Mouse (Mus musculus) olfactory bulb, adult 2 months (tissue): ENCODE measurements around the gene Ccdc6. TPM values are rescaled to one million over a fixed set of nuclear protein-coding genes. Genes with fewer than 3 reads are reported as not detected.

Experiments used
- H3K27ac ChIP-seq: fragments of 200-500 bp; 2 replicates; pipeline ENCODE4 v1.5.1; 2012; ENCODE audit warnings: low read depth, low read length; ENCODE audit not compliant: insufficient read depth
- H3K4me1 ChIP-seq: fragments of 200-500 bp; 2 replicates; pipeline ENCODE4 v1.6.1; 2012; ENCODE audit warnings: low read length; ENCODE audit not compliant: control insufficient read depth, insufficient read depth
- H3K4me3 ChIP-seq: fragments of 200-500 bp; 2 replicates; pipeline ENCODE4 v1.5.1; 2012; ENCODE audit warnings: mild to moderate bottlenecking, low read depth, low read length, moderate library complexity; ENCODE audit not compliant: insufficient read depth
- CTCF ChIP-seq: fragments of 200-500 bp; IDR thresholded peaks from 2 replicates; pipeline ENCODE4 v1.5.1; 2012; ENCODE audit warnings: low read depth, mild to moderate bottlenecking, low read length, moderate library complexity; ENCODE audit not compliant: insufficient read depth
- POLR2A ChIP-seq: fragments of 200-500 bp; IDR thresholded peaks from 2 replicates; pipeline ENCODE4 v1.6.1; 2012; ENCODE audit warnings: mild to moderate bottlenecking, low read depth, low read length, moderate library complexity; ENCODE audit not compliant: insufficient read depth
- WGBS: fragments of 180-500 bp; shearing (Covaris S2); methylation state at CpG from one replicate; pipeline ENCODE4 v1.1.7; 2018; 5-methylcytosine and 5-hydroxymethylcytosine counted together
- polyA plus RNA-seq: library from polyadenylated mRNA; stranded (reverse); fragments of >200 nt; gene quantifications from 2 replicates; pipeline ENCODE4 v1.2.4, GENCODE M21; 2012; ENCODE audit warnings: low replicate concordance; ENCODE audit not compliant: missing spikeins, insufficient read depth, insufficient read length

Gene Ccdc6
- polyA plus RNA-seq, 1 experiment, result not detected

- Histone ChIP-seq H3K27ac (0 out of 2 replicates have a peak overlapping the region, but pooled peaks have one; percentile 25), H3K4me3 (no peak overlapping the region), H3K4me1 (peaks cover 21% of the 10 kb centered on the region)
- no peak for TF ChIP-seq CTCF
- no peak for TF ChIP-seq POLR2A
- 78% methylated on average over 9 of the region's 9 CpGs for WGBS
These were observed 23.0 kb downstream of the Ccdc6 start for GRCm38 (mm10) chr10:70119851-70120370.

DNA sequence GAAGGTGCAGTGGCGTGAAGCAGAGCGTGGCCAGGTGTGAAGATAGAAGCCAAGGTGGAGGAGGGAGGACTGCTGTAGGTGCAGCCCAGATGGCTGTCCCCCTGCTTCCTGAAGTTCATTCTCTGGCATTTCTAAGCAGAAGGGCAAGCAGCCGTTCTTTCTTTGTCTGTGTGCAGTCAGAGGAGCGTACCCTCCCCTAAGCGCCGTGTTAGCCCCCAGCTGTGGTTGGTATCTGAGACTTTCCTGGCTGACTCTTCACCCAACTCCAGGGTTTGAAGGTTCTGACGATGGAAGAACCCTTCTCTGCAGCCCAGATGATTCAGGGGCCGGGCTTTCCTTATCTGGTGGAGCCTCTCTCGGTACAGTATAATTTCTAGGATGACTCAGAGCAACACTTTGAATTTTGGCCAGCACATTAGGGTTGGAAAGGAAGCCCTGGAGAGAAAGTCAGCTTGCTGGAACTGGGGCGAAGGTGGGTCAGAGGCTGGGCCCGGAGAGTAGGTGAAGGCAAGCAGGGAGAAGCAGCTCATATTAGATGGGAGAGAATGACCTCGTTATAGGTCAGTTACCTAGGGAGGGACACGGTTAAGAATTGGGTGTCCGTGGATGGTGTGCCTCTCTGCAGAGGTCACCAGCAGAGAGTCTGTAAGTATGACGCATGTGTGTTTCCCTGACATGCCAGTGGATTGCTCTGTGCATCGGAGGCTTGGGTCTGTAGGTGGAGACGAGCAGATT, 23.9 kb downstream of the Ccdc6 start:
- Histone ChIP-seq H3K4me3 (no peak overlapping the region), H3K4me1 (peaks cover 24% of the 10 kb centered on the region), H3K27ac (peak overlapping the region; percentile 41)
- 32% methylated on average over 17 of the region's 17 CpGs for WGBS
- TF ChIP-seq CTCF (no peak), POLR2A (no peak)

DNA sequence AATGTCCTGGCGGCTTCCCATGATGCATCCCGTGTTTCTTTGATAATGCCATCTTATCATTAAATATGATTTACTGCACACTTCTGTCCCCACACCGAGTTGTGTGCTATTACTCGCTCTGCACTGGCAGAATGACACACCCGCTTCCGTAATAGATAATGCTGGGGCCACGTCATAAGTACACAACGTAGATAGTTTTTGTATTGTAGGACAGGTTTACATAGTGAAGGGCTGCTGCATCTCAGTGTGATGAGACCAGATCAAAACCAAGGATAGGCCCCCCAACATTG, 24.4 kb downstream of the Ccdc6 start:
- 61% methylated on average over 8 of the region's 8 CpGs for WGBS
- H3K4me3 ChIP-seq, result no peak overlapping the region
- peak overlapping the region; percentile 13 for H3K27ac ChIP-seq
- TF ChIP-seq POLR2A, result no peak
- H3K4me1 ChIP-seq, result peaks cover 22% of the 10 kb centered on the region

DNA sequence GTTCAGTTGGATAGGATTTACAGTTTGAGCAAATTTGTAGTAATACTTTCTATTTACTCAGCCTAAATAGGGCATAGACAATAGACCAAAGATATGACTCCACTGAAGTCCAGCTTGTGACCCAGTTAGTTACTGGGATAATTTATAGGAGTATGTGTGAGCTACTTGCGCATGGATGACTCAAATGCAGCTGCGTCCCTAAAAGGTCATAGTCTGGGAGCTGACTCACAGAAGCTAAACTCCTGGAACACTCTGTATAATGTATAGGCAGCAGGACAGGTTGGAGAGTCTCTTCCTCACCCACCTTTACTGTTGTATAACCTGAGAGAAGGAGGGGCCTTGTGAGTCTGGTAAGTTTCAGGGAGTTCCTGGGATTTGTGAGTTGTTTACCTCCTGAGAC, 26.5 kb downstream of the Ccdc6 start:
- no peak for TF ChIP-seq POLR2A
- no peak for TF ChIP-seq CTCF
- H3K4me3 ChIP-seq, result no peak overlapping the region
- H3K27ac ChIP-seq, result no peak overlapping the region
- 44% methylated on average over 2 of the region's 2 CpGs for WGBS
- H3K4me1 ChIP-seq, result peaks cover 25% of the 10 kb centered on the region

DNA sequence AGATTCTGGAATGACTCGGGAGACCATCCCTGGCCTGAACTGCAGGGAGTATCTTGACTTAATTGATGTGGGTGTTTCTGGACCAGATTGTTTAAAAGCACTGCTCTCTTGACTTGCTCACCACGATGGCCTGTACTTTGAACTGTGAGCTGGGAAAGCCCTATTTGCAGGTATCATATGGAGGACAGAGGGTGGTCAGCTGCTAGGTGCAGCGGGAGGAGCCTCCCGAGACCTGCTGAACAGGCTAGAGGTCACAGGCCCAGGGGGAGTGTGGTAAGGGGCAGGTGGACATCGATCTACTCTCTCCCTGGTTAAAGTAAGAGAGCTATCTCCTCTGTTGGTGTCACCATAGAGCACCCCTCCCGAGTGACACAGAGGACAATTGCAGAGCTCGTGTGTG, 28.6 kb downstream of the Ccdc6 start:
- TF ChIP-seq CTCF (no peak), POLR2A (no peak)
- H3K4me1 ChIP-seq, result peaks cover 22% of the 10 kb centered on the region
- no peak overlapping the region for H3K4me3 ChIP-seq
- WGBS, result 68% methylated on average over 7 of the region's 7 CpGs
- no peak overlapping the region for H3K27ac ChIP-seq

DNA sequence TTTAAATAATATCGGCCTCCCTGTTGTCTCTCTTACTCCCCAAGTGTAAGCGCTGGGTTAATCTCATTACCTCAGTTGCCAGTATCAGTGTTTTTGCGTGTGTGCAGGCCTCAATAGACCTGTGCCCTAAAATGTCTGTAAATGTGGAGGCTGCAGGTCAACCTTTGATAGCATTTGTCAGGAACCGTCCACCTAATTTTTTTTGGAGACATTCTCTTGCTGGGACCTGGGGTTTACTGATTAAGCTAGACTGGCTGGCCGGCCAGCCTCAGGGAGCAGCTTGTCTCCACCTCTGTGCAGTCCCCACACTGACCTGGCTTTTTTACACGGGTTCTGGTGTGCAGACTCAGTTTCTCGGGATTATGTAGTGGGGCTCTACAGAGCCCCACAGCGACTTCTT, 30.4 kb downstream of the Ccdc6 start:
- TF ChIP-seq CTCF (no peak), POLR2A (no peak)
- Histone ChIP-seq H3K4me3 (no peak overlapping the region), H3K4me1 (peaks cover 11% of the 10 kb centered on the region), H3K27ac (no peak overlapping the region)
- 84% methylated on average over 8 of the region's 8 CpGs for WGBS

DNA sequence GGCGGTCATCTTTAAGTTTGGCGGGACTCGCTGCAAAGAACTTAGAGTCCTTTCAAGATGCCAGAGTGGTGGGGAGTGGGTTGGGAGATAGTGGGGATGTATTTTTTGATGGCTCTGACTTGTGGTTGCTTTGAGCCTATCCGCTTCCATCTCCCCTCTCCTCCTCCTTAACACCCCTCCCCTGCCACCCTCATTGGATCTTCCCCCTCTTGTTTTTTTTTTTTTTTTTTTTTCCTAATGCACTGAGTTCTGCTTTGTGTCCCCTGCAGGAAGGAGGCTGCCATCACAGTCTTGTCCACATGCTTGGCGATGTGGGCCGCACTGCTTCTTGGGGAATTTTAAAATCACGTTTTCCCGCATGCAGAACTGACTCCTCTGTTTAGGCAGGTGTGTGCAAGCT, 31.5 kb downstream of the Ccdc6 start:
- Histone ChIP-seq H3K4me3 (no peak overlapping the region), H3K4me1 (peaks cover 15% of the 10 kb centered on the region), H3K27ac (no peak overlapping the region)
- WGBS, result 98% methylated on average over 8 of the region's 8 CpGs
- TF ChIP-seq POLR2A, result no peak
- TF ChIP-seq CTCF, result no peak

GRCm38 (mm10) chr10:70132087-70132560, 35.2 kb downstream of the Ccdc6 start:
- Histone ChIP-seq H3K4me3 (no peak overlapping the region), H3K27ac (no peak overlapping the region), H3K4me1 (peaks cover 7% of the 10 kb centered on the region; the same call in 1 of the 2 replicates)
- TF ChIP-seq CTCF, result no peak
- no peak for TF ChIP-seq POLR2A
- WGBS, result 74% methylated on average over 5 of the region's 5 CpGs

GRCm38 (mm10) chr10:70132714-70133113, 35.8 kb downstream of the Ccdc6 start:
- no peak for TF ChIP-seq CTCF
- no peak for TF ChIP-seq POLR2A
- H3K27ac ChIP-seq, result no peak overlapping the region
- no peak overlapping the region for H3K4me3 ChIP-seq
- WGBS, result 86% methylated on average over 6 of the region's 6 CpGs
- H3K4me1 ChIP-seq, result peaks cover 5% of the 10 kb centered on the region; the same call in 1 of the 2 replicates
